Mouse (Mus musculus) lung, postnatal 4 days (tissue): ENCODE results near the gene Wbp4.
A peak's percentile ranks its signal among the peaks of the same experiment; 100 is the strongest.
"Not testable (repeated sequence)": the region's sequence is repeated elsewhere in the genome, so short reads cannot be mapped to it uniquely, and the experiment has no call there.

Experiments used
- DNase-seq, 2 experiments: peaks; one replicate each; pipeline ENCODE4 v3.0.0; 2021

Gene Wbp4

DNA sequence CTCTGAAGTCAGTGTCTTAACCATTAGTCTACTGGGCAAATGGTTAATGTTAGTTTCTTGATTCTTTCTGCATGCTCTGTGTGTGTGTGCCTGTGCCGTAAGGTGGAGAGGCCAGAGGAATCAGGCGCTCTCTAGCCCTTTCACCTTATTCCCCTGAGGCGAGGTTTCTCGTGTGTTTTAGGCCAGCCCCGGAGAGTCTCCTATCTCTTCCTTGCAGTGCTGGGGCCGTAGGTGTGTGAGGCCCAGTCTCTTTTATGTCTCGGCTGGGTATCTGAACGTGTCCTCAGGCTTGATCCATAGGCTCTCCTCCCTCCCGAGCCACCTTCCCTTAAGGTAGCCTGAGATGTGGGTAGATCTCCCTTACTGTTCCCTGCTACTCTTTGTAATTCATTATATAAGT, 24.9 kb upstream of the Wbp4 start:
- no peak for DNase-seq

DNA sequence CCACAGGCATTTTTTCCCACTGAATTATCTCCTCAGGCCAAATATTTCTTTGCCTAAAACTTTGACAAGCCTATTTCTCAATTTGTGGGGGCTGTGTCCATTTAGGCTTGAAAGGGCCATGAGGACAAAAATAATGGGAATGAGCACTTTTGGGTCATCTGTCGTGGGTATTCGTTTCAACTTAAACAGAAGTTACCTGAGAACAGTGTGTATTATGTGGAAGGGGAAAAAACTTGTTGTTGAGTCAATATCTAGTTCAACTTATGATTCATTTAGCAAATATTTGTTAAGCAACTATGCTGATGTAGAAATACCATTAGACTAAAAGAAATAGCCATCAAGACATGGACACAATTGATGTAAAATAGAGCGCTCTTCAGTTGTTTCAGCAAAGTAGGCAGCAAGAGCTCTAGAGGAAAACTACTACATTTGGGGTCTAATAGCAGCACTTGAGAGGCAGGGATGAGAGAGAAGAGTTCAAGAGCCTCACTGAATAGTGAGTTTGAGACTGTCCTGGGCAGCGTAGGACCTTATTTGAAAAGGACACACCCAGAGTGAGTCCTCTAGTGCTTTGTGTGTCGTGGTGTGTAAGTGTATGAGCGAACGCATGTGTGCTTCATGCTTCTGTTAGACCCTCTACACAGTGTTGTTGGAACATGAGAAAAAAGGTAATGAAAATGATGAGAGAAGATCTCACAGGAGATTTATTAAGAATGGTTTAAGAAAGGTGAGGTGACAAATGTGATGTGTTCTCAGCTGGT, 23.1 kb upstream of the Wbp4 start:
- no peak for DNase-seq

DNA sequence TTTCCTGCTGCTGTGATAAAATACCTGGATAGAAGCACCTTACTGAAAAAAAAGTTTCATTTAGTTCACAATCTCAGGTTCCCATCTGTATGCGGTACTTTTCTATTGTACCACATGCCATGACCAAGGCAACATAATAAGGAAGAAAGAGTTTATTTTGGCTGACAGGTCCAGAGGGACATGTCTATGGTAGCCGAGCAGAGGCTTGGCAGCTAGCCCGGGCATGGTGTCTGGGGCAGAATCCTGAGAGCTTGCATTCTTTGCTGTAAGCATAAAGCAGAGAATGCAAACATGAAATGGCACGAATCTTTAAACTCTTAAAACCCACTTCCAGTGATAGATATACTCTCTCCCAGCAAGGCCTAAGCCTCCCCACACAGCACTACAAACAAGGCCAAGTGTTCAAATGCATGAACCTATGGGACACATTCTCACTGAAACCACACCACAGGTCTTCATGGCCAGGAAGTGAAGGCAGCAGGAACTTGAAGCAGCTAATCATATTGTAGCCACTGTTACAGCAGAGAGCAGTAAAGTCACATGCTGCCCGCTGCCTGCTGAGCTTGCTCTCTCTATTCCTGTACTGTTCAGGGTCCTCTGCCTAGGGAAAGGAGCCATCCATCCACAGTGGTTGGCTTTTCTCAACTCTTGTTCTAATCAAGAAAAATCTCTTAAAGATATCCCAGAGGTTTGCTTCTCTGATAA, 22.2 kb upstream of the Wbp4 start:
- DNase-seq = peak; percentile 64 to 80

DNA sequence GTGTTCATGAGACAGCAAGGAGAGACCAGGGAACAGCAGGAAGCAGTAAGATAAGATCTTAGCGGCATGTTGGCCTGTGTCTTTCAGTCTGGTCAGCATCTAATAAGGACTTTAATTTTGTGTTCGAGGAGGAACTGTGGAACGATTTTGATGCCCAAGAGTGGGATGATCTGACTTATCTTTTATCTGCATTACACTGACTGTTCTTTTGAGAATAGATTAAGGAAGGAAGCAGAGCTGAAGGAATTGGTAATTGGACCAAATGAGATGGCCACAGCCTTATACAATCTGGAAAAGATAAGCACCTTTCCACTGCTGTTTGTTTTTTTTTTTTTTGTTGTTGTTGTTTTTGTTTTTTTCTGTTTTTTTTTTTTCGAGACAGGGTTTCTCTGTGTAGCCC, 19.4 kb upstream of the Wbp4 start:
- DNase-seq = no peak

DNA sequence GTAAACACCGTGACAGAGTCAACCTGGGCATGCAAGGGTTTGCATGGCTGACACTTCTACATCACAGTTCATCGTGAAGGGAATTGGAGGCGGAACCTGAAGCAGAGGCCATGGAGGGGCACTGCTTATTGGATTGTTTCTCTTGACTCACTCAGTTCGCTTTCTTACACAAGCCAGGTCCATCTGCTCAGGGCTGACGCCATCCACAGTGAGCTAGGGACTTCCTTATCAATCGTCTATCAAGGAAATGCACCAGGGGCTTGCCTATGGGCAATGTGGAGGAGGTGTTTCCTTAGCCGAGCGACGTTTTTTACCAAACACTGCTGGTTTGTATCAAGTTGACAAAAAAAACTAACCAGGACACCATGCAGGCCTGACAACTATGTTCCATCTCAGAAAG, 18.0 kb upstream of the Wbp4 start:
- no peak for DNase-seq

DNA sequence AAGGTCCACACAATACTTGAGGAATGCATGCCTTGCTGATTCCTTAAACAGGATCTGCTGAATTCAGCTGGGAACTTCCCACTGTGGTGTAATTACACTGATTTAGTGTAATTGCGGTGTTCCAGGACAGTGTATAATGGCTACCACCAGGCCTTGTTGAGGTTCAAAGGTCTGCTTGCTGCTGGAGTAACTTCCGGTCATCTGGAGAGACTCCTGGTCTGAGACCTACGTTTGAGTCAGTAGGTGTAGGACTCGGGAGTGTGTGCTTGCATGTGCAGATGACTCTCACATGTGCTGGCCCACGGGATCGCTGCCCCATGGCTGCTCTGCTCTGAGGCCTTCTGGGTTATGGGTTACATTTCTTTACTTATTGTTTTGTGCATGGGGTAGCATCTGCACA, 13.0 kb upstream of the Wbp4 start:
- no peak for DNase-seq

DNA sequence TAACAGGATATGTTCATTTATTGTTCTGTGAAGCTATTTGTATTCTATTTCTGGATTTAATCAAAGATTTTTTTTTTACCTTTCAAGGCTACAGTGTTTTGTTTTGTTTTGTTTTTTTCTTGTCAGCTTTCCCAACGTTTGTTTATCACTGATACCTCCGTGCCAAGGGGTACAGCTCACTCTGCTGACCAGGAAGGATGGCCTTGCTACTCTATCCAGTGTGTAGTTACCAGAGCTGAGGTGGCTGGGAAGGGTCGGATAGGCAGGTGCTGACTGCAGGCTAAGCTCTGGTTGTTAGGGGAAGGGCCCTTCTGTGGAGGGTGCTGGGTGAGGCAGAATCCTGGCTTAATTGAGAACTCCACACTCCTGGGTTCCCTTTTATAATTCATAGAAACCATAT, 8.9 kb upstream of the Wbp4 start:
- no peak for DNase-seq

DNA sequence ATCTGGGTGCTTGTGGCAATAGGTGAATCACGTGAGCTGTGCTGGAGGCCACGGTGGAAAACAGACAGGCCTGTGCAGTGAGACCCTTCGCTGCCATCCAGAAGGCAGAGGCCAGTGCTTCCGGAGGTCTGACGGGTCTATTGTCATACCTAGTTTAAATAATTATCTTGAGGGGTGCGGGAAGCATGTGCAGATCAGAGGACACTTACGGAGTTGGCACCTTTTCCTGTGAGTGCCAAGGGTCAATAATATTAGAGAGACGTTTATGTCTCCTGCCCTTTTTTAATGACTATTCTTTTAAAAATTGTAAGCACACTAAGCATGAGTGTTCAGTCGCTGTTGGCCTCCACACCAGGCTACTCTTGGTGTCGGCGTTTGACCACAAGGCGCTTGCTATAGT, 7.8 kb upstream of the Wbp4 start:
- no peak for DNase-seq

DNA sequence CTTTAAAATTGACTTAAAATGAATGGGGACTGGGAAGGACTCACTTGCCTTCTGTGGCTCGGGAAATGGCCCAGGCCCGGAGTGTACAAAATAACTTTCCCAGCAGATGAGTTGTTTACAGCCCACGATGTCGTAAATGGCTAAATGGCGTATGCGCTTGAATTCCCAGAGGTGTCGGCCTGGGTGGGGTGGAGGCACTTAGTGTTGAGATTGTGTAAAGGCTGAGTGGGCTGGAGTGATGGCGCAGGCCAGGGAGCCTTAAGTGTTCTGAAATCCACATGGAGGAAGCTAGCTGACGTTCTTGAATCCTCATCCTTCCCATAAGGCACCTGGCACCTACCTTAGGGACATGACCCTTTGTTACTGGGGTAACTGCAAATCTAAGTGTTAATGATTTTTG, 7.2 kb upstream of the Wbp4 start:
- DNase-seq = peak; percentile 57 to 72

DNA sequence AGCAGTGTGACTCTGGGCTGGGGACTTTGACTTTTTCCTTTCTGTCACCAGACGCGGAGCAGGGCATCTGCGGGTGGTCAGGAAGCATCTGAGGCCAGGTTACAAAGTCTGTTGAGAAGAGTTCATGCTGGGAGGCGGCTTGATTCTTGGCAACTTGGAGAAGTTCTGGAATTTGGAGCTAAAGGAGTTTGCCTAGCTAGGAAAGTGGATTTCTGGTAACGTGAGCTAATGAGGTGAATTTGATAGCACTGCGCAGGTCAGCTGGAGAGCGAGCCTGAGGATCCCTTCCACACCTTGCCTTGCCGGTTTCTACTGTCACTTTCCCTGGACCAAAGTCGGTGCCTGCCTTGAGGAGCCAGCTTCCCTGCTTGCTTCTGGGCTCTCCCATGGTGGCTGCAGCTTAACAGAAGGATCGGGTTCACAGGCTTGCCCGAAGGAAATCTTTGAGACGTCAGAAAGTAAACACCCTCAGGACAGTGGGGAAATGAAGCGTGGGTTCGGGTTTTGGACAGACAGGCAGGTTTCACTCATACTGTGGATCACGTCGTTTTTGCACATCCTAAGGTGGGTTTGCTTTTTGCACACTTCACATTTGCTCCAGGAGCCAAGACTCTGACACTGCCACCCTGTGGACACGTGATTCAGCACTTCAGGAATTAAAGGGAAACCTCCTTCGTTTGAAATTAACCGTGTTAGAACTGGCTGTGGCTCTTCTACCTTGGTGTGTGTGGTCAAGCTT, 5.8 kb upstream of the Wbp4 start:
- DNase-seq = peak; percentile 38 to 40

DNA sequence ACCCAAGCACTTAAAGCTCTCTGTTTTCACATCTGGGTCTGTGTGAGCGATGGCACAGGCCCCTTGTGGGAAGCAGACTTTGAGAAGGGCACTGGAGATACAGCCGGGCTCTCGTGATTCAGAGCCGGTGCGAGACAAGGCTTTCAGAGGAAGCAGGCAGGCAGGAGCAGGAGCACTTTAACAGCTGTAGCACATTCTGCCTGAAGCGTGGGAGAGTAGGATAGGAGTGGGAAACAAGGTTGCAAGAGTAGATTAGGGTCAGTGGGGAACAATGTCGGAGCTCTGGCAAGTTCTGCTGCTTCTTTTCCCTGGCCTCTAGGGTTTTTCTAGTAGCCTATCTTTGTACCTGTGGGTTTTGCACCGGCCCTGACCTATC, 5.3 kb upstream of the Wbp4 start:
- DNase-seq = no peak

DNA sequence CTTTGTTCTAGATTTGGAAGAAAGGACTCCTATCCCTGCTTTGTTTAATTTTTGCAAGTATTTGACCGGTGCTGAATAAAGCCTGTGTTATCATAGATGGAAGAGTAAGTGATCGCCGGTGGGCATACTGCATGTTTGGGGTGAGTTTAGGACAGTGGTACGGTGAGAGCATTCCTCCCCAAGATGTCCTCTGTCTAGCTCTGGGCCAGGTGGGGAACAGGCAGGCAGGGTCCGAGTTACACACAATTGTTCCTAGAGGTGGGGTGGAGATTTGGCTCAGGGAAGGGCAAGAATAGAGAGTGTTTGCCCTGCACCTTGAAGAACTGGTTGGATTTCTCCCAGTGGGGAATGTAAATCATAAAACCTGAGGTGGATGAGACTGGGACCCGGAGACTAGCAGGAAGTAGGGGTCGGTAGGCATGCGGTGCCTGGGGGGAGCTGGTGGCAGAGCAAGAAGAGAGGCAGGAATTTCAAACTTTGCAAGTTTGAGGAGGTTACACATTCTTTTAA, 2.3 kb upstream of the Wbp4 start:
- DNase-seq = peak in 1 of 2 experiments; percentile 35

DNA sequence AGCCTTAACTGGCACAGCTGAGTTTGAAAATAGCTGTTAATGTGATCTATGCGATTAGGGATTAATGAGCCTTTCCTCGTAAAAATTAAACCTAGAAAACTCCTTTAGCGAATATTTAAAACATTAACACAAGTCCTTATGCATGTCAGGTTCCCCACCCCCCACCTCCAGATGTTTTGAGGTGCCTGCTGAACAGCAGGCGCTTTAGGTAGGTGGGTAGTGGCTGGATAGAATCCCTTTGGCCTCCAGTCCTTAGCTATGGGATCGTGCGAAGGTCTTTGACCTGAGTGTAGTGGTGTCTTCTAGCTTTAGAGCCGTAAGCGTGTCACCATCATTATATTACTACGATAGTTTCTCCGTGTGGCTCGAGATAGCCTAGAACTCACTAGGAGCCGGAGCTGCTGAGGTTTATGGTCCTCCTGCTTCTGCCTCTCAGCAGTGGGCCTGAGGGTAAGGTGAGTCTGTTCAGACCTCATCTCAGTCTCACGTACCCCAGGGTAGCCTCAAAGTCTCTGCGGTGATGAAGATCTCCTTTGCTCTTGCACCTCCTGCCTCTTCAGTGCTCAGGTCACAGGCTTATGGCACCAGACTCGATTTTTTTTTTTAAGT, 1.5 kb upstream of the Wbp4 start:
- DNase-seq = peak in 1 of 2 experiments; percentile 15

DNA sequence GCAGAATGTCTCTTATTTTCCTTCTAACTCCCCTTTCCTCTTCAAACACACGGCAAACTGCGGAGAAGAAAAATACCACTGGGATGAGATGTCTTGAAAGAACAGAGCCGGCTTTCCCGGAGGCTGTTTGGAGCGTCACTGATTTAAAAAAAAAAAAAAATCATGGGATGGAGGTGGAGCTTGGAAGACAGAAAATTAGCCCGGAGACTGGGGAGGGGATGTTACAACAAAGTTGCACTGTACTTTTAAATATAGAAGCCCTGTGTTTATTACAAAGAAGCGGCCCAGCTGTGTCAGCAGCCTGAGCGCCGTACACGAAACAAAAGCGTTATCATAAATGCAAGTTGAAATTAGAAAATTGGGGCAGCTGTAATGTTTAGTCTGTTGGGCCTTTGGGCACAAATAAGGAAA, 936 bp upstream of the Wbp4 start:
- DNase-seq = peak; percentile 49 to 52

DNA sequence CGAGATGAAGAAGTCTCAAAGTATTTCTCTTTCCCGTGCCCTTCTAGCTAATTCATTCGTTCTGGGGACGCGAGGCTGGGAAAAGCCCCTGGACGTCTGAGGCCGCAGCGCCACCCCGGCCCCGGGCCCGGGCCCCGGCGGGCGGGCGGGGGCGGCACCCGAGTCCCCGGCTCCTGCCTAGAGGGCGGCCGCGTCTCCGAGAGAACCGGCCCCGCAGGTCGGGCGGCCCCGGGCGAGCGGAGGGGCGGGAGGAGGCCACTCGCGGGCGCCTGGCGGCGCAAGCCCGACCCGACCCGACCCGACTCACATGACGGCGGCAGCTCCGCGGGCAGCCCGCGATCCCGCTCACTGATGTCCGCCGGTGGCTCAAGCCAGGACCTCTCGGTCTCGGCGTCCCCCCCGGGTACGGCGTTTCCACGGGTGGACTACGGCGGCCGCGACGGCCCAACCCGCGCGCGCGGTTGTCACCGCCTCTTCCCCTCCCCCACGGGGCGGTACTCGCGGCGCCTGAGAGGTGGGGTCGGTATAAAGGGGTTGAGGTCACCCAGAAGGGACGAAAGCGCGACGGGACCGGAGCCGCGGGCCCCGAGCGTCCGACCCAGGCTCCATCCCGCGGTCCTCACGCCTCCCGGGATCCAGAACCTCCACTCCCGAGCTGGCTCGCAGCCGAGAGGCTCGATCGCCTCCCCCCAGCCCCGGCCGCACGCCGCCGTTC, 539 bp downstream of the Wbp4 start, which contains the start of gene Elf1:
Gene Elf1, plus strand, starts transcription at position 571 of the 715 bp plus-strand sequence.
- DNase-seq = peak; percentile 97

DNA sequence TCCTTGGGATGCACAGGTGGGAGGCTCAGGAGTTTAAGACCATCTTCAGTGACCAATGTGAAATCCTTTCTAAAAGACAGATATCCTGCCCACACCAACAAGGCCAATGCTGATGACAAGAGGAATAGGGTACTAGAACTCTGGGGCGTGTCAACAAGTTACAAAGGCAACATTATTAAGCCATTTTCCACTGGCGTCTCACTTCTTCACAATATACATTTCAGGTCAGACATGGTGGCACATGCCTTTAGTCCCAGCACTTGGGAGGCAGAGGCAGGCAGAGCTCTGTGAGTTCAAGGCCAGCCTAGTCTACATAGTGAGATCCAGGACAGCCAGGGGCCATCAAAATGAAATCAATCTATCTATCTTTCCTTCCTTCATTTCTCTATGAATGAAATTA, 7.9 kb downstream of the Wbp4 start:
- DNase-seq = no peak

DNA sequence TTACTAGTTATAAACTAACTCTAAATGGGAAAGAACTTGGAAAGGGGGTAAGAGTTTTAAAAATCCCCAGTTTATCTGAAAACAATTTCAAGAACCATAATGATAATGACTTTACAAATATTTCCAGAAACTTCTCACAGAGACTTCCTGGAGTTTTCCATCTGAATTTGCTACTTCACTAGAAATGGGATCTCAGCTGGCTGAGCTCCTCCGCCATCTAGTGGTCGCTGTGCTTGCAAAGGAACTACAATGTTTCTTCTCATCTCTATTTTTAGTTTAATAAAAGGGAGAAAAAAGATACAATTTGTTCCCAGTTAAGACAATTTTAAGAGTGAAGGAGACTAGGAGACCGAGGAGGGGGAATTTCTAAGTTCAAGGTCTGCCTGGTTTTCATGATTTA, 13.7 kb downstream of the Wbp4 start:
- DNase-seq = peak in 1 of 2 experiments; percentile 71

DNA sequence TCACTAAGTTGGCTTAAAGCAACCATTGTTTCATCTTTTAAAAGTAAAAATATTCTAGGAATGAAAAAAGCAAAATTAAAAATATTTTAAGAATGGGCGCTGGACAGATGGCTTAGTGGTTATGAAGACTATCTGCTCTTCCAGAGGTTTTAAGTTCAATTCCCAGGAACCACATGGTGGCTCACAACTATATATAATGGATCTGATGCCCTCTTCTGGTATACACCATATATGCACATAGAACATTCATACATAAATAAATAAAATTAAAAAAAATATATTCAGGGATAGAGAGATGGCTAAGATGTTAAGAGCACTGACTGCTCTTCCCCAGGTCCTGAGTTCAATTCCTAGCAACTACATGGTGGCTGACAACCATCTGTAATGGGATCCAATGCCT, 15.7 kb downstream of the Wbp4 start:
- no peak for DNase-seq

DNA sequence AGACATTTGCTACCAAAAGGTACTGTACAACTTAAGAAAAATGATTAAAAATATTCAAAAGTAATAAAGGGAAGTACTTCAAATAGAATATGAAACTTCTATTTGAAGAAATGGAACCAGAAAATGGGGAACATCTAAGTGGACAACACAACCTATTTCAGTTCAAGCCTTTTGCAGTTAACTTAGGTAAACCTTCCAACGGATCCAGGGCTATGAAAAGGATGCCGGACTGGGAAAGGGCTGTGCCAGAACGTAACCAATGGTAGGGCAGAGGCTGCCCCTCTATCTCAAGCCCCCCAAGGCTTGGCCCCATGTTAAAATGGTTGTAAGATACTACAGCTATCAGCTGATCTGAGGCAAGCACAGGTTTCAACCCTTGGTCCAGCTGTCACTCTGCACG, 20.3 kb downstream of the Wbp4 start:
- DNase-seq = no peak

DNA sequence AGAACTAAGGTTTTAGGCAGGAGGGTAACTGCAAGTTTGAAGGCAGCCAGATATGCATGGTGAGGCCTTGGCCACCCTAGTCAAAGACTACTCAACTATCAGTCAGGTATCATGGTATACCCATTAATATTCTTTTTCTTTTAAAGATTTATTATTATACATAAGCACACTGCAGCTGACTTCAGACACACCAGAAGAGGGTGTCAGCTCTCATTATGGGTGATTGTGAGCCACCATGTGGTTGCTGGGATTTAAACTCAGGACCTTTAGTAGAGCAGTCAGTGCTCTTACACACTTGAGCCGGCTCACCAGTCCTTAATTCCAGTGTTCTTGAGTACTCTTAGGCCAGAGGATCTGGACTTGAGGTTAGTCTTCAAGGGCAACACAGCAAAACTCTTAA, 20.9 kb downstream of the Wbp4 start:
- no peak for DNase-seq

DNA sequence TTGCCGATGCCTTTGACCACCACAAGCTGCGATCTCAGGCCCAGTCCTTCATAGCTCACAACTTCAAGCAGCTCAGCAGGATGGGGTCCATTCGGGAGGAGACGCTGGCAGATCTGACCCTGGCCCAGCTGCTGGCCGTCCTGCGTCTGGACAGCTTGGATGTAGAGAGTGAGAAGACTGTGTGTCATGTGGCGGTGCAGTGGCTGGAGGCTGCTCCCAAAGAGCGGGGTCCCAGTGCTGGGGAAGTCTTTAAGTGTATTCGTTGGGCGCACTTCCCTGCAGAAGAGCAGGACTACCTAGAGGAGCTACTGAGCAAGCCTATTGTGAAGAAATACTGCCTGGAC, 28.8 kb downstream of the Wbp4 start:
- not testable (repeated sequence) for DNase-seq
